Comparison of ENCODE assay signal across 26 mouse cellular contexts in the genomic region with DNA sequence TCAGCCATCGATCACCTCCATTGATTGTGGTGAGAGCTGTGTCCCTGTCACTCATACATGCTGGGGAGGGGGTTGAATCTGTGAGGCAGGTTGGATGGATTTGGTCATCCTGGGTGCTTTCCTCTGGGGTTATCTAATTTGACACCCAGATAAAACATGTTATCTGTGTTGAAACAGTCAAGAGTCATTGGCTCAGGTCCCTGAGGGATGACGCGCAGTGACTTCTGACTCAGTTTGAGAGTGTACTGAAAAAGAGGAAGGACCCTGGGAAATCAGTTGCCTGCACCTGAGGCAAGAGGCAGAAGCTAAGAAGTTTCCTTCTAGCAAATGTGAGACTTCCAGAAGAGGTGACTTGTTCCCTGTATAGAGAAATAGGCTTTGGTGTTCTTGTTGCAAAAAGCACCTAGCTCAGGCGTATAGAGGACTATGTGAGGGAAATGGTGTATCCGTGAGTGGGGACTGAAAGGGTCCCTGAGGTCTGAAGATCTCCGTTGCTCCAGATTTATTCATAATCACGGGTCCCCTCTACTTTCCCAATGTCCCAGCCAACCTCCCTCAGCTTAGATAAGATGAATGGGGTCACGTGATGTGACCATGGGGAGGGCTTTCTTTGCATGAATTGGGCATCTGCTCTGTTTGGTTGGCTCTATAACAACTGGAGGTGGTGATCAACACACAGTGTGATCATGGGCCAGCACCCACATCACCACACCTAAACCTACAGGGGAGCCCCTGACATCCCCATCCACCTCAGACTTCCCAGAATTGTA.
DNase-seq lines count a peak whose midpoint lies in the region; ATAC-seq and TF ChIP-seq lines count a peak whose summit lies in the region.
"Had no signal": no experiment of that assay in that cellular context is flagged by ENCODE, and none has a peak within 500 bp of the region (broad histone marks: within the 10 kb centered on the region; RNA-seq: fewer than 3 reads in every experiment).

No protein-coding gene starts in this region.

- no peak overlapping the region for H3K4me2 ChIP-seq in heart, embryonic 12.5 days
- H3K4me2 ChIP-seq: hindbrain, embryonic 14.5 days; liver, embryonic 13.5 days; midbrain, embryonic 12.5 days; neural tube, embryonic 15.5 days had no signal

- H3K4me3 ChIP-seq in cerebellum, adult 2 months (replicated peaks; ENCODE audit: insufficient read depth, low read depth, low read length) = no peak overlapping the region
- H3K4me3 ChIP-seq in heart, embryonic 10.5 days = no peak overlapping the region
- no peak overlapping the region for H3K4me3 ChIP-seq in heart, embryonic 12.5 days
- H3K4me3 ChIP-seq: embryonic facial prominence, embryonic 12.5 days; heart, adult 2 months; heart, embryonic 15.5 days; liver, embryonic 13.5 days; midbrain, embryonic 12.5 days; neural tube, embryonic 15.5 days had no signal

- TF ChIP-seq POLR2A in cerebellum, adult 2 months (IDR thresholded peaks at IDR 0.05; ENCODE audit: borderline replicate concordance, insufficient read depth, low read length) = no peak

- TF ChIP-seq CTCF in cerebellum, adult 2 months (IDR thresholded peaks at IDR 0.05; ENCODE audit: borderline replicate concordance, insufficient read depth, low read depth, low read length) = no peak

- no peak overlapping the region for H3K9ac ChIP-seq in heart, embryonic 12.5 days
- H3K9ac ChIP-seq: embryonic facial prominence, embryonic 12.5 days; heart, embryonic 15.5 days; hindbrain, embryonic 14.5 days; liver, embryonic 13.5 days; midbrain, embryonic 12.5 days; neural tube, embryonic 15.5 days had no signal

- 0 out of 2 replicates have a peak, but pooled peaks cover 3% of the 10 kb centered on the region for H3K36me3 ChIP-seq in heart, embryonic 10.5 days
- peaks cover 3% of the 10 kb centered on the region; the same call in 1 of the 2 replicates for H3K36me3 ChIP-seq in heart, embryonic 12.5 days
- H3K36me3 ChIP-seq: embryonic facial prominence, embryonic 12.5 days; heart, embryonic 15.5 days; liver, embryonic 13.5 days; midbrain, embryonic 12.5 days had no signal

- H3K4me1 ChIP-seq in cerebellum, adult 2 months (ENCODE audit: control insufficient read depth, insufficient read depth, low read length) = peaks cover 34% of the 10 kb centered on the region
- H3K4me1 ChIP-seq in heart, embryonic 10.5 days = peaks cover 19% of the 10 kb centered on the region
- peaks cover 28% of the 10 kb centered on the region for H3K4me1 ChIP-seq in heart, embryonic 12.5 days (replicated peaks)
- H3K4me1 ChIP-seq: embryonic facial prominence, embryonic 12.5 days; liver, embryonic 13.5 days; neural tube, embryonic 15.5 days had no signal

- WGBS in cerebellum, adult 2 months = 92% methylated on average over 8 of the region's 8 CpGs
- 84% methylated on average over 8 of the region's 8 CpGs for WGBS in heart, embryonic 10.5 days
- WGBS in heart, embryonic 12.5 days = 78% methylated on average over 8 of the region's 8 CpGs

- H3K27me3 ChIP-seq in cerebellum, adult 2 months (ENCODE audit: control insufficient read depth, insufficient read depth, low read length) = no peaks in the 10 kb centered on the region
- no peaks in the 10 kb centered on the region for H3K27me3 ChIP-seq in heart, embryonic 10.5 days (ENCODE audit: insufficient read depth, poor library complexity, severe bottlenecking)
- H3K27me3 ChIP-seq in heart, embryonic 12.5 days (replicated peaks) = no peaks in the 10 kb centered on the region
- H3K27me3 ChIP-seq: embryonic facial prominence, embryonic 12.5 days; heart, embryonic 15.5 days; liver, embryonic 13.5 days; midbrain, embryonic 12.5 days; neural tube, embryonic 15.5 days had no signal

- peak overlapping the region; percentile 46; the same call in 1 of the 2 replicates for H3K27ac ChIP-seq in cerebellum, adult 2 months (ENCODE audit: insufficient read depth, low read length)
- H3K27ac ChIP-seq in heart, embryonic 10.5 days = peak overlapping the region; percentile 78; the same call in 1 of the 2 replicates
- H3K27ac ChIP-seq in heart, embryonic 12.5 days (ENCODE audit: poor library complexity, severe bottlenecking) = no peak overlapping the region
- H3K27ac ChIP-seq: embryonic facial prominence, embryonic 12.5 days; heart, adult 2 months; hindbrain, embryonic 14.5 days; liver, embryonic 13.5 days; midbrain, embryonic 12.5 days; neural tube, embryonic 15.5 days; stomach, postnatal 0 days had no signal

- H3K9me3 ChIP-seq in heart, embryonic 10.5 days = no peaks in the 10 kb centered on the region
- H3K9me3 ChIP-seq in heart, embryonic 12.5 days (replicated peaks) = peaks cover 4% of the 10 kb centered on the region; the same call in 1 of the 2 replicates
- H3K9me3 ChIP-seq: embryonic facial prominence, embryonic 12.5 days; heart, embryonic 15.5 days; liver, embryonic 13.5 days; midbrain, embryonic 12.5 days; neural tube, embryonic 15.5 days had no signal

- no peak for ATAC-seq in heart, embryonic 12.5 days (ENCODE audit: insufficient number of reproducible peaks, low FRiP score)
- peak; percentile 65 for ATAC-seq in common myeloid progenitor, adult 5-6 weeks (replicated peaks; ENCODE audit: low read depth, poor library complexity, severe bottlenecking)
- ATAC-seq: inflammation-experienced regulatory T-cells, adult 6 months had no signal

- no peak for DNase-seq in cerebellum, adult 2 months
- DNase-seq in cerebellum, adult 18-20 months = no peak
- DNase-seq in heart, embryonic 10.5 days (ENCODE audit: low spot score) = no peak
- no peak for DNase-seq in layer of hippocampus, postnatal 14 days (ENCODE audit: low spot score in 2 of 2)
- no peak for DNase-seq in frontal cortex, postnatal 14 days (ENCODE audit: low spot score in 2 of 2)
- DNase-seq: B cell, adult 2 months; cerebellum, adult 11 months; gastrocnemius, postnatal 25 days; heart, adult 2 months; heart, postnatal 36 days; kidney, adult 18-20 months; layer of hippocampus, postnatal 36 days; liver, embryonic 13.5 days; lung, adult 2 months; lung, postnatal 14 days; thymus, adult 2 months; thymus, postnatal 4 days had no signal
